Mouse (Mus musculus) lung, embryonic 15.5 days (tissue): ENCODE measurements around the gene Serinc5. TPM values are rescaled to one million over a fixed set of nuclear protein-coding genes. Genes with fewer than 3 reads are reported as not detected.
A peak's percentile ranks its signal among the peaks of the same experiment; 100 is the strongest.

Experiments
- ATAC-seq: fragments of 200-750 bp; cut with Nextera tagmentation; 2 replicates; pipeline ENCODE4 v1.8.0; 2017; ENCODE audit warnings: moderate number of reproducible peaks, borderline replicate concordance; ENCODE audit not compliant: low FRiP score, low TSS enrichment; ENCODE audit errors: extremely low read depth
- H3K27ac ChIP-seq: fragments of 300-500 bp; sonication (generic); 2 replicates; pipeline ENCODE4 v1.5.1; 2015; ENCODE audit warnings: moderate library complexity, mild to moderate bottlenecking, inconsistent platforms
- H3K27me3 ChIP-seq: fragments of 300-500 bp; sonication (generic); 2 replicates; pipeline ENCODE4 v1.6.1; 2015; ENCODE audit warnings: inconsistent platforms
- H3K36me3 ChIP-seq: fragments of 300-500 bp; sonication (generic); 2 replicates; pipeline ENCODE4 v1.6.1; 2015; ENCODE audit warnings: inconsistent platforms
- H3K4me1 ChIP-seq: fragments of 300-500 bp; sonication (generic); 2 replicates; pipeline ENCODE4 v1.6.1; 2015; ENCODE audit warnings: inconsistent platforms
- H3K4me2 ChIP-seq: fragments of 300-500 bp; sonication (generic); 2 replicates; pipeline ENCODE4 v1.6.1; 2015; ENCODE audit warnings: inconsistent platforms, mild to moderate bottlenecking, moderate library complexity
- H3K4me3 ChIP-seq: fragments of 300-500 bp; sonication (generic); 2 replicates; pipeline ENCODE4 v1.5.1; 2015; ENCODE audit warnings: mild to moderate bottlenecking, inconsistent platforms
- H3K9ac ChIP-seq: fragments of 300-500 bp; sonication (generic); 2 replicates; pipeline ENCODE4 v1.6.1; 2015; ENCODE audit warnings: inconsistent platforms
- H3K9me3 ChIP-seq: fragments of 300-500 bp; sonication (generic); 2 replicates; pipeline ENCODE4 v1.6.1; 2016; ENCODE audit warnings: inconsistent platforms
- WGBS: fragments of 180-500 bp; shearing (Covaris S2); methylation state at CpG from one replicate; pipeline ENCODE4 v1.1.7; 2015; 5-methylcytosine and 5-hydroxymethylcytosine counted together
- polyA plus RNA-seq: library from polyadenylated mRNA; unstranded; fragments of >200 nt; fragmentation: Nextera tagmentation; extraction: Ambion mirVana; gene quantifications from 2 replicates; pipeline ENCODE4 v1.2.1, GENCODE M21; 2015

Gene Serinc5
- polyA plus RNA-seq, 1 experiment from 2014 or later = 26.0 TPM

GRCm38 (mm10) chr13:92697141-92697540, 86.2 kb downstream of the Serinc5 start:
- H3K36me3 ChIP-seq = no peaks in the 10 kb centered on the region
- H3K9ac ChIP-seq = no peak overlapping the region
- peaks cover 28% of the 10 kb centered on the region for H3K4me1 ChIP-seq
- H3K4me2 ChIP-seq = no peak overlapping the region
- no peak overlapping the region for H3K27ac ChIP-seq
- H3K9me3 ChIP-seq = no peaks in the 10 kb centered on the region
- no peak for ATAC-seq
- no peaks in the 10 kb centered on the region for H3K27me3 ChIP-seq
- 69% methylated on average over 4 of the region's 4 CpGs for WGBS
- no peak overlapping the region for H3K4me3 ChIP-seq

GRCm38 (mm10) chr13:92698781-92699180, 87.9 kb downstream of the Serinc5 start:
- no peak overlapping the region for H3K4me3 ChIP-seq
- no peaks in the 10 kb centered on the region for H3K9me3 ChIP-seq
- H3K4me2 ChIP-seq = no peak overlapping the region
- ATAC-seq = no peak
- WGBS = 86% methylated on average over 9 of the region's 9 CpGs
- H3K36me3 ChIP-seq = no peaks in the 10 kb centered on the region
- no peak overlapping the region for H3K27ac ChIP-seq
- no peak overlapping the region for H3K9ac ChIP-seq
- H3K4me1 ChIP-seq = peaks cover 33% of the 10 kb centered on the region
- H3K27me3 ChIP-seq = no peaks in the 10 kb centered on the region

GRCm38 (mm10) chr13:92699395-92699794, 88.5 kb downstream of the Serinc5 start:
- Histone ChIP-seq H3K27me3 (no peaks in the 10 kb centered on the region), H3K27ac (no peak overlapping the region), H3K4me2 (no peak overlapping the region), H3K36me3 (no peaks in the 10 kb centered on the region), H3K4me1 (peaks cover 27% of the 10 kb centered on the region), H3K4me3 (no peak overlapping the region), H3K9me3 (no peaks in the 10 kb centered on the region), H3K9ac (no peak overlapping the region)
- 96% methylated on average over 6 of the region's 6 CpGs for WGBS
- ATAC-seq = no peak

- no peaks in the 10 kb centered on the region for H3K36me3 ChIP-seq
- H3K4me3 ChIP-seq = no peak overlapping the region
- no peak for ATAC-seq
- 53% methylated on average over 5 of the region's 5 CpGs for WGBS
- no peaks in the 10 kb centered on the region for H3K27me3 ChIP-seq
- H3K9ac ChIP-seq = no peak overlapping the region
- H3K9me3 ChIP-seq = no peaks in the 10 kb centered on the region
- no peak overlapping the region for H3K27ac ChIP-seq
- peaks cover 34% of the 10 kb centered on the region for H3K4me1 ChIP-seq
- no peak overlapping the region for H3K4me2 ChIP-seq
These were observed 91.1 kb downstream of the Serinc5 start for GRCm38 (mm10) chr13:92702035-92702434.

- H3K4me2 ChIP-seq = no peak overlapping the region
These were observed 92.5 kb downstream of the Serinc5 start for GRCm38 (mm10) chr13:92703241-92704027.

GRCm38 (mm10) chr13:92704189-92704588, 93.3 kb downstream of the Serinc5 start:
- no peak overlapping the region for H3K4me2 ChIP-seq
- no peak for ATAC-seq
- H3K4me3 ChIP-seq = no peak overlapping the region
- WGBS = 65% methylated on average over 7 of the region's 7 CpGs
- H3K4me1 ChIP-seq = peaks cover 34% of the 10 kb centered on the region
- H3K9ac ChIP-seq = no peak overlapping the region
- H3K9me3 ChIP-seq = no peaks in the 10 kb centered on the region
- H3K27ac ChIP-seq = no peak overlapping the region
- H3K36me3 ChIP-seq = peaks cover 12% of the 10 kb centered on the region
- H3K27me3 ChIP-seq = no peaks in the 10 kb centered on the region

More at GRCm38 (mm10) chr13:92703241-92704027, 92.5 kb downstream of the Serinc5 start:
- H3K9ac ChIP-seq = no peak overlapping the region
- no peaks in the 10 kb centered on the region for H3K9me3 ChIP-seq
- H3K27ac ChIP-seq = no peak overlapping the region
- no peak for ATAC-seq
- no peak overlapping the region for H3K4me3 ChIP-seq
- WGBS = 70% methylated on average over 8 of the region's 8 CpGs
- no peaks in the 10 kb centered on the region for H3K27me3 ChIP-seq
- H3K36me3 ChIP-seq = peaks cover 4% of the 10 kb centered on the region
- H3K4me1 ChIP-seq = peaks cover 34% of the 10 kb centered on the region

GRCm38 (mm10) chr13:92705016-92705535, 94.2 kb downstream of the Serinc5 start:
- Histone ChIP-seq H3K4me3 (no peak overlapping the region), H3K27me3 (no peaks in the 10 kb centered on the region), H3K4me1 (peaks cover 34% of the 10 kb centered on the region), H3K27ac (no peak overlapping the region), H3K4me2 (no peak overlapping the region), H3K9ac (no peak overlapping the region), H3K9me3 (no peaks in the 10 kb centered on the region), H3K36me3 (peaks cover 16% of the 10 kb centered on the region)
- WGBS = 92% methylated on average over 7 of the region's 7 CpGs
- ATAC-seq = no peak

- peaks cover 34% of the 10 kb centered on the region for H3K4me1 ChIP-seq
- H3K9me3 ChIP-seq = no peaks in the 10 kb centered on the region
- H3K4me2 ChIP-seq = no peak overlapping the region
- H3K27me3 ChIP-seq = no peaks in the 10 kb centered on the region
- ATAC-seq = peak; percentile 19; the same call in 1 of the 2 replicates
- H3K4me3 ChIP-seq = no peak overlapping the region
- H3K27ac ChIP-seq = no peak overlapping the region
- H3K36me3 ChIP-seq = peaks cover 16% of the 10 kb centered on the region
- no peak overlapping the region for H3K9ac ChIP-seq
- WGBS = 70% methylated on average over 9 of the region's 9 CpGs
These were observed 95.6 kb downstream of the Serinc5 start for GRCm38 (mm10) chr13:92706342-92707061.

- no peak for ATAC-seq
- no peak overlapping the region for H3K4me2 ChIP-seq
- no peak overlapping the region for H3K4me3 ChIP-seq
- WGBS = 67% methylated on average over 2 of the region's 2 CpGs
- H3K9me3 ChIP-seq = no peaks in the 10 kb centered on the region
- H3K27me3 ChIP-seq = no peaks in the 10 kb centered on the region
- H3K9ac ChIP-seq = no peak overlapping the region
- peaks cover 28% of the 10 kb centered on the region for H3K4me1 ChIP-seq
- H3K36me3 ChIP-seq = peaks cover 16% of the 10 kb centered on the region
- no peak overlapping the region for H3K27ac ChIP-seq
These were observed 97.0 kb downstream of the Serinc5 start for GRCm38 (mm10) chr13:92707941-92708340.

GRCm38 (mm10) chr13:92708466-92708865, 97.6 kb downstream of the Serinc5 start:
- Histone ChIP-seq H3K4me1 (peaks cover 23% of the 10 kb centered on the region), H3K4me3 (no peak overlapping the region), H3K4me2 (no peak overlapping the region), H3K9me3 (no peaks in the 10 kb centered on the region), H3K27me3 (no peaks in the 10 kb centered on the region), H3K27ac (no peak overlapping the region), H3K9ac (no peak overlapping the region), H3K36me3 (peaks cover 16% of the 10 kb centered on the region)
- ATAC-seq = no peak
- WGBS = 81% methylated on average over 1 of the region's 1 CpGs

- Histone ChIP-seq H3K4me1 (peaks cover 22% of the 10 kb centered on the region; the same call in 1 of the 2 replicates), H3K36me3 (peaks cover 16% of the 10 kb centered on the region), H3K9me3 (no peaks in the 10 kb centered on the region), H3K4me2 (no peak overlapping the region), H3K9ac (no peak overlapping the region), H3K27ac (no peak overlapping the region), H3K4me3 (no peak overlapping the region), H3K27me3 (no peaks in the 10 kb centered on the region)
- no peak for ATAC-seq
- WGBS = 62% methylated on average over 3 of the region's 3 CpGs
These were observed 98.6 kb downstream of the Serinc5 start for GRCm38 (mm10) chr13:92709535-92709934.

GRCm38 (mm10) chr13:92710361-92710760, 99.5 kb downstream of the Serinc5 start:
- H3K27ac ChIP-seq = no peak overlapping the region
- H3K9me3 ChIP-seq = no peaks in the 10 kb centered on the region
- H3K4me1 ChIP-seq = peaks cover 14% of the 10 kb centered on the region; the same call in 1 of the 2 replicates
- ATAC-seq = no peak
- no peaks in the 10 kb centered on the region for H3K27me3 ChIP-seq
- H3K4me2 ChIP-seq = no peak overlapping the region
- 67% methylated on average over 1 of the region's 1 CpGs for WGBS
- H3K9ac ChIP-seq = no peak overlapping the region
- H3K36me3 ChIP-seq = peaks cover 16% of the 10 kb centered on the region
- no peak overlapping the region for H3K4me3 ChIP-seq
